Mouse (Mus musculus) liver, embryonic 11.5 days (tissue): Measurements from ENCODE around the gene Tk1. TPM values are rescaled to one million over a fixed set of nuclear protein-coding genes. Genes with fewer than 3 reads are reported as not detected.

Experiments
- ATAC-seq: fragments of 200-750 bp; cut with Nextera tagmentation; replicated peaks from 2 replicates; pipeline ENCODE4 v1.8.0; 2017; ENCODE audit warnings: moderate number of reproducible peaks, mild to moderate bottlenecking, moderate TSS enrichment, moderate library complexity; ENCODE audit not compliant: low FRiP score
- DNase-seq: peaks from one replicate; pipeline ENCODE4 v3.0.0-alpha.2; 2017; ENCODE audit warnings: low spot score
- H3K27ac ChIP-seq: fragments of 300-500 bp; sonication (generic); 2 replicates; pipeline ENCODE4 v1.5.1; 2014; ENCODE audit warnings: mild to moderate bottlenecking, low read depth, low read length, control low read depth
- H3K27me3 ChIP-seq: fragments of 300-500 bp; sonication (generic); replicated peaks from 2 replicates; pipeline ENCODE4 v1.6.1; 2014; ENCODE audit warnings: low read length, mixed read lengths; ENCODE audit not compliant: control insufficient read depth, insufficient read depth
- H3K36me3 ChIP-seq: fragments of 300-500 bp; sonication (generic); 2 replicates; pipeline ENCODE4 v1.6.1; 2014; ENCODE audit warnings: mild to moderate bottlenecking, low read length, moderate library complexity, mixed read lengths; ENCODE audit not compliant: control insufficient read depth, insufficient read depth
- H3K4me1 ChIP-seq: fragments of 300-500 bp; sonication (generic); replicated peaks from 2 replicates; pipeline ENCODE4 v1.6.1; 2014; ENCODE audit warnings: low read length, mixed read lengths; ENCODE audit not compliant: control insufficient read depth, insufficient read depth
- H3K4me2 ChIP-seq: fragments of 300-500 bp; sonication (generic); 2 replicates; pipeline ENCODE4 v1.6.1; 2014; ENCODE audit warnings: mild to moderate bottlenecking, control low read depth, moderate library complexity
- H3K4me3 ChIP-seq: fragments of 300-500 bp; sonication (generic); 2 replicates; pipeline ENCODE4 v1.5.1; 2014; ENCODE audit warnings: low read depth, low read length, control low read depth
- H3K9ac ChIP-seq: fragments of 300-500 bp; sonication (generic); 2 replicates; pipeline ENCODE4 v1.6.1; 2014; ENCODE audit warnings: low read depth, low read length, control low read depth
- H3K9me3 ChIP-seq: fragments of 300-500 bp; sonication (generic); 2 replicates; pipeline ENCODE4 v1.6.1; 2016; ENCODE audit warnings: low read length, inconsistent platforms, mixed read lengths; ENCODE audit not compliant: control insufficient read depth
- WGBS: fragments of 180-500 bp; shearing (Covaris S2); extraction: QIAGEN DNeasy Blood & Tissue Kit; methylation state at CpG from one replicate; pipeline ENCODE4 v1.1.7; 2014; 5-methylcytosine and 5-hydroxymethylcytosine counted together
- polyA plus RNA-seq: library from polyadenylated mRNA; unstranded; fragments of >200 nt; fragmentation: Nextera tagmentation; extraction: Ambion mirVana; gene quantifications from 2 replicates; pipeline ENCODE4 v1.2.1, GENCODE M21; 2014

The Tk1 gene
- polyA plus RNA-seq, 1 experiment from 2014 or later, result 185 TPM

DNA sequence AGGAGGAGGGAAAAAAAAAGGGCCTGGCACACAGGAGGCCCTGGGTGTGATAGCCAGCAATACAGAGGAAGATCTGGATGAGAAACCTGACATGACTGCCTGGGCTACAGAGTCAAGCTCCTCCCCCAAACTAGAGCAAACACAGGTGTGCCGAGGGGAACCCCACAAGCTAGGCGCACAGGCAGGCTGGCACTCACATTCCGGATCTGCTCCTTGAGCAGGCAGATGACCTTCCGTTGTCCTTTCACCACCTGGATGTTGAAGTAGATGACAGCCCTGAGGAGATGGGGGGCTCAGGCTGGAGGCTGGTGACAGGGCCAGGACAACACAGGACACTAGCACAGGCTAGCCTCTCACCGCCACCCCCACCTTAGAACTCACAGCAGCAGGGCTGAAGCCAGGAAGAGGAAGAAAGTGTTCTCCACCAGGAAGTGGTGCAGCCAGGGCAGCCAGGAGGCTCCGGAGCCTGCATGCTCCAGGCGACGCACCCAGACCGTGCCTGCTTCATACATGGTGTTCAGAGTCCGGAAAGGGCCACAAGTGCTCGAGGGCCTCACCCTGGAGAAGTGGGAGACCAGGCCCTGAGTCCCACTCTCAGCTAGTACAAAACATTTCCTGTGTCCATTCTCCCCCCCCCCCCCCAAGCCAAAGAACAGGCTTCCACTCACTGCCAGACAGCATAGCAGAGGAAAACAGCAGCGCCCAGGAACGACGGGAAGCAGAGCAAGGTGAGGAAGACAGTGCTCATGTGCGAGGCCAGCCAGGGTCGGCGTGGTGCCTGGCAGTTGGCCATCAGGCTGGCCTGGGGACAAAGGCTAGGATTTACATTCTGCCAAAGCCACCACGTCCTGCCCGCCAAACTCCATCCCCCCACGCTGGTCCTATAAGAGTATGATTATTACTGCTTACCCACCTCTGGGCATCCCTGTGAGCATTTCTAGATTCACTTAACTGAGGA, 56.9 kb downstream of the Tk1 start:
- ATAC-seq, result no peak
- Histone ChIP-seq H3K9me3 (no peaks in the 10 kb centered on the region), H3K4me3 (no peak overlapping the region), H3K4me1 (no peaks in the 10 kb centered on the region), H3K36me3 (peaks cover 36% of the 10 kb centered on the region), H3K27ac (no peak overlapping the region), H3K9ac (no peak overlapping the region), H3K4me2 (no peak overlapping the region), H3K27me3 (no peaks in the 10 kb centered on the region)
- no peak for DNase-seq
- WGBS, result 85% methylated on average over 20 of the region's 20 CpGs

GRCm38 (mm10) chr11:117766275-117766674, 59.6 kb downstream of the Tk1 start:
- no peaks in the 10 kb centered on the region for H3K4me1 ChIP-seq
- no peak overlapping the region for H3K9ac ChIP-seq
- no peak overlapping the region for H3K4me2 ChIP-seq
- H3K36me3 ChIP-seq, result peaks cover 21% of the 10 kb centered on the region
- DNase-seq (no peak), ATAC-seq (no peak)
- no peak overlapping the region for H3K4me3 ChIP-seq
- H3K9me3 ChIP-seq, result no peaks in the 10 kb centered on the region
- WGBS, result 89% methylated on average over 3 of the region's 3 CpGs
- H3K27me3 ChIP-seq, result no peaks in the 10 kb centered on the region
- H3K27ac ChIP-seq, result no peak overlapping the region

Other genes with a start within 250 kb of the Tk1 start
- 8.0 TPM in 2 replicates for gene Tnrc6c, start 171.8 kb downstream of the Tk1 start, polyA plus RNA-seq
- gene Tmc8, start 44.0 kb downstream of the Tk1 start, polyA plus RNA-seq, result 18.6 and 18.8 TPM in 2 replicates
- gene Tmc6, start 43.9 kb downstream of the Tk1 start, polyA plus RNA-seq, result 61.2 and 62.1 TPM in 2 replicates
- gene 6030468B19Rik, start 28.4 kb downstream of the Tk1 start, polyA plus RNA-seq, result 49.3 and 54.3 TPM in 2 replicates
- gene Gm20708, start 16.4 kb downstream of the Tk1 start, polyA plus RNA-seq, result 0.21 and 0.80 TPM in 2 replicates
- gene Syngr2, start 16.4 kb downstream of the Tk1 start, polyA plus RNA-seq, result 92.1 and 99.4 TPM in 2 replicates
- gene Afmid, start 168 bp downstream of the Tk1 start, polyA plus RNA-seq, result 8.4 and 11.1 TPM in 2 replicates
- gene Birc5, start 23.2 kb upstream of the Tk1 start, polyA plus RNA-seq, result 430 and 440 TPM in 2 replicates
- not detected in 2 replicates for gene Tmem235, start 34.7 kb upstream of the Tk1 start, polyA plus RNA-seq
- 1.5 and 1.7 TPM in 2 replicates for gene Tha1, start 47.4 kb upstream of the Tk1 start, polyA plus RNA-seq
- 3.7 and 4.6 TPM in 2 replicates for gene Socs3, start 144.0 kb upstream of the Tk1 start, polyA plus RNA-seq
- 31.5 and 31.9 TPM in 2 replicates for gene Pgs1, start 160.2 kb upstream of the Tk1 start, polyA plus RNA-seq